Mouse (Mus musculus) thymus, postnatal 14 days (tissue): ENCODE measurements around the gene Hsf2bp.

ENCODE experiments used
- DNase-seq: peaks from one replicate; pipeline ENCODE4 v3.0.0; 2021

The Hsf2bp gene

DNA sequence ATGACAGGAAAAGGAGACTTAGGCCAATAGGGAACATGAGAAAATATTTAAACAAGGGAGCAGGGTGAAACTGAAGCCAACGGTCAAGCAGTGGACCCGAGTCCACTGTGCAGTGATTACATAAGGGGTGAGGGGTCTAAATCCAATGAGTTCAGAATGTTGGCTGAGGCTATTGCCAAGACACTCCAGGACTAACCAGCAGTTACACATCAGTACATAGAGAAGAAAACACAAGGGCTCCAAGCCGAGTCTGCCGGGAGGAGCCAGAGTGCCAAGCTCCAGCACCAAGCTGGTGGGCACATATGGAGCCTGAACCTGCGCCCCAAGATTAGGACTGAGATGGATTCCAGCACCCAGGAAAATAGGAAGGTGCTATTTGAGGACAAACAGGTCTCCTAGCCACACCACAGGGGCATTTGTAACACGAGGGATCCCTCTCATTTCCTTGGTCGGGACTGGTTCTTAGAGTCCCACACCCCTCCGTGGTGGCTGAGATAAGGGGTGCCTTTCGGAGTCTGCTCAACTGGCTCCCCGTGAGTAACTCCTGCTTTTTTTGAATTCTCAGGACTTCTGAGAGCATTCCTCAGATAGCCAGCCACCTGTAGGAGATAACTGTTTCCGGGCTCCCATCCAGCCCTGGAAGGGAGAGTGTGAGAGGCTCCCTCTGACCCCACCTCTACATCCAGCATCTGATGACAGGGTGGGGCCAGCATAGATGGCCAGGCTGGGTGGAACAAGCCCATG is 134.5 kb downstream of the Hsf2bp start:
- DNase-seq: no peak

GRCm38 (mm10) chr17:31898941-31899340 is 137.2 kb downstream of the Hsf2bp start:
- DNase-seq: no peak

- no peak for DNase-seq
These were observed 138.9 kb downstream of the Hsf2bp start for GRCm38 (mm10) chr17:31897186-31897793.

DNA sequence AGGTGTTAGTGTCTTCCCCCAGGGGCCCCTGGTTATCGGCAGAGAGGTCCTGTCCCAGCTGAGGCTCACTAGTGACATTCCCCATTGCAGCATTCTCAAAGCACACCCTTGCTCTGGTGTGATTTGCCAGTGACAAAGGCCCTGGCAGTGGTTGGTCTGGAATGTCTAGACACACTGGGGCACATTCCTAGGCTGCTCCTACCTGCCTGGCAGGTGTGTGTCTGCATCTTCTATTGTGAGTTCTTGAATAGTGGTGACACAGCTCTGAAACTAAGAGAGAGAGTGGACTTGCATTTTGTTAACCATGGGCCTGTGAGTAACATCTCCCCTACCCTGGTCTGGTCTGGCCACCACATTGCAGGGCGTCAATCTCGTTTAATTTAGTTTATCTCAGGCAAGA is 139.4 kb downstream of the Hsf2bp start:
- DNase-seq: no peak

- DNase-seq: no peak
These were observed 139.8 kb downstream of the Hsf2bp start for GRCm38 (mm10) chr17:31896311-31896710.
